Mouse (Mus musculus) layer of hippocampus, postnatal 36 days (tissue): ENCODE measurements around the gene Camkk2. TPM values are rescaled to one million over a fixed set of nuclear protein-coding genes. Genes with fewer than 3 reads are reported as not detected.

Source experiments
- DNase-seq, 2 experiments: peaks; one replicate each; pipeline ENCODE4 v3.0.0; 2022
- total RNA-seq, 2 experiments: library from RNA; stranded (reverse); gene quantifications; 2 replicates each; pipeline ENCODE4 v1.2.3; 2021

Camkk2 gene
- 100 to 1,000 TPM; 108 to 109 TPM for total RNA-seq

DNA sequence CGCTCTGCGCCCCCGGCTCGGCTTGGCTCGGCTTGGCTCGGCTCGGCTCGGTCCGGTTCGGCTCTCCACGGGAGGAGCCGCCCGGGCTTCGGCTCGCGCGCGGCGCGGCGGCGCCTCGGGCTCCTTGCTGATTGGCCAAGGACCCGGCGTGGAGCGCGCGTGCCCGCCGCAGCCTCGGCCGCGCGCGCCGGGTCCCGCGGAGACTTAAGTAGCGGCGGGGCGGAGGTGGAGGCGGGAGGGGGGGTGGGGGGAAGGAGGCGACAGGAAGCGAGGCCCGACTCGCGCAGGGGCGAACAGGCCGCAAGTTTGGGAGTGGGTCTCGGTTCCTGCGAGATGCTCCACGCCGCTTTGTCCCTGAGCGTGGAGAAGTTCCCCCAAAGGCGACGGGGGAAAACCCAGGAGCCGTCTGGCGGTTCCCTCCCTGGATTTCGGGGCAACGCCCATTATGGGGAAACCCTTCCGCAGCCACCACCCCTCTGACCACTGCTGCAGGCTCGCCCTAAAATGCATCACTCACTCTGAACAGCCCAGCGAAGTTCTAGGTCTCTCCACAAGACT lies at the start of gene Camkk2:
TSS of gene Camkk2 (minus strand) at position 133 of the 558 bp plus-strand sequence.
- DNase-seq = peak; percentile 75

DNA sequence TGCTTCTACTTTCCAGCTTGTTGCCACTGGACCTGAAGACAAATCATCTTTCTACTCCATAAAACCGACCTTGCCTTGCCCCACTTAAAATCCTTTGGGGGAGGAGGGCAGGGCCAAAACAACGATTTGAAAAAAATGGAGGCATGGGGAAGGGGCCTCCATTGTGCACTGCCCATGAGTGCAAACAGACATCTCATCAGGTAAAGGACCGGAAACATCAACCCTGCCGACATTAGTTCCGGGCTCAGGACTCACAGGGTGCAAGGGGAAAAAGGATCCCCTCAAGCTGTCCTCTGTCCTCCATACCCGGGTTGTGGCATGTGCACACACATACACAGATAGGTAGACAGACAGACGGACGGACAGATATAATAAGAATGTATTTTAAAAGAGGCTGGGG lies 45.9 kb upstream of the Camkk2 start:
- no peak for DNase-seq

- no peak for DNase-seq
Observed at GRCm38 (mm10) chr5:122824450-122824849, 45.2 kb upstream of the Camkk2 start.

DNA sequence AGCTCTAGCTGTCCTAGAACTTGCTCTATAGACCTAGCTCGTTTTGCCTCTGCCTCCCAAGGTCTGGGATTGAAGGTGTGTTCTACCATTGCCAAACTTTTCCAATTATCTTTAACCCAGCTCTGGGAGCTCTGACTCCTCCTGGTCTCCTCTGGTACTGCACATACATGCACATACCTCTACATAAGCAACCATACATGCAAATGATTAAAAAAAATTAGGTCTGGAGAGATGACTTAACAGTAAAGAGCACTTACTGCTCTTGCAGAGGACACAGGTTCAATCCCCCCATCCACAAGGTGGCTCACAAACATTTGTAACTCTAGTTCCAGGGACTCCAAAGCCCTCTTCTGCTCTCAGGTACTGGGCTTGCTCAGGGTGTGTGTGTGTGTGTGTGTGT lies 44.8 kb upstream of the Camkk2 start:
- DNase-seq = no peak

DNA sequence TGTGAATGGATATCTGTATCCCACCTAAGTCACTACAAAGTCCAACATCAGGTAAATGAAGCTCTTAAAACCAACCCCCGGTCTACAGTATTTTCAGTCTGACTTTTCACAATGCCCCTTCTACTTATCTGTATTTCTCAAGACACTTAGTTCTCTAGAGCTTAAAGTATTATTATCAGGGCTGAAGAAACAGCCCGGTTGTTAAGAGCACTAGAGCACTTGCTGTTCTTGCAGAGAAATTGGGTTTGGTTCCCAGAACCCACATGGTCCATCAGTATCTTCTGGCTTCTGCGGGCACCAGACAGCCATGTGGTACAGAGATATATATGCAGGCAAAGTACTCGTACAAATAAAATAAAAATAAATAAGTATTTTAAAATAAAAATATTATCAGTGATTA lies 43.2 kb upstream of the Camkk2 start:
- no peak for DNase-seq

DNA sequence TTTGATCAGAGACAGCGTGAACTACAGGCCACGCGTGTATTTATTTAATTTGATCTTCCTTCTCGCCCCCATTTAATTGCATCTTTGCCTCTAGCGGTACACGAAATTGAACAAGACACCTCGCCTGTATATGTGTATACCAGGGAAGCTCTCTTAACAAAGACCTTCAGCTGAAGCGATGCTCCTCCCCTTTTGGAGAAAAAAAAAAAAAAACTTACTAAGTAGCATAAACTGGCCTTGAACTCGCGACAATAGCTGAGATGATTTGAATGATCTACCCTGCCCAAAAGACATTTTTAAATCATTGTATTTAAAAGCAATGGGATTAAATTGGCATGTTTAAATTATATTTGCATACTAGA lies 42.3 kb upstream of the Camkk2 start:
- DNase-seq = no peak

DNA sequence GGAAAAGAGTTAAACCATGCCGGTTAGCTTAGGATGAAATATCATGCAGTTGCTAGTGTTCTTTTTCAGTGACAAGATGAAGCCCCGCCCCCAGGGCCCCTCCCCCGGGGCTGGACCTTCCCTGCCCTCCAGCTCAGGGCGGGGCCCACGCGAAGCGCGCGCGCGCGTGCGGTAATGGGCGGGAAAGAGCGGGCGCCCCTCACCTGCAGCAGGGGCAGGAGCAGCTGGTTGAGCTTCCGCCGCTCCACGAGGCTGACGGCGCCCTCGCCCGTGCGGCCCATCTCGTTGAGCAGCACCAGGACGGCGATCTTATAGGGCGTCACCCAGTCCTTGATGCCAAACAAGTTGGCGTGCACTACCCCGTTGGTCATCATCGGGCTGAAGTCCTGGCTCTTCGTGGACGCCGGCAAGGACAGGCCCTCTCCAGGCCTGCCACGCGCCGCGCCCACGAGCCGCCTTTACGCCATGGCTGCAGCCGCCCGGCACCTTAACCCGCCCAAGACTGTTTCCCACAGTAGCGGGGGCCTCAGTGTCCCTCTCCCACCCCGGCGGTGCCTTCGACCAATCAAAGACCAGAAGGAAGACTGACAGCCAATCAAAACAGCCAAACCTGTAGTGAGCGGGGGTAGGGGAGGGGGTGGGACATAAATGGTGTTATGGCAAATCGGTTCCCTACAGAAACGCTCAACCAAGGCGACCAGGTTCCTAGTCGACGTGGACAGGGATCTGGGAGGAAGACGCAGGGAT lies 41.7 kb upstream of the Camkk2 start, which contains the start of gene Anapc5:
TSS of gene Anapc5 (minus strand) at position 563 of the 747 bp plus-strand sequence.
- DNase-seq = peak; percentile 87 to 88

DNA sequence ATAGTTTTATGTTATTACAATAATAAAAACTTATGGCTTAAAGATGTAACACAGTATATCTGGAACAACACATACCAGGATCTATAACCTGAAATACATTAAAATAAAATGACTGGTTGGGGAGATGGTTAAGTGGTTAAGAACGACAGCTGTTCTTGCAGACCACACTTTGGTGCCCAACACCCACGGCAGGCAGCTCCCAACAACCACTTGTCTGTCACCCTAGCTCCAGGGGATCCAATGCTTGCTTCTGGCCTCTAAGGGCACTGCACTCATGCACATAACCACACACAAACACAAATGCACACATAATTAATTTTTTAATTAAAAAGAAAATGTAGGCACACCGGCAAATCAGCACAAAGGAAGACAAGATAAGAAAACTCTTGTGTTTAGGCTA lies 33.5 kb upstream of the Camkk2 start:
- DNase-seq = no peak

DNA sequence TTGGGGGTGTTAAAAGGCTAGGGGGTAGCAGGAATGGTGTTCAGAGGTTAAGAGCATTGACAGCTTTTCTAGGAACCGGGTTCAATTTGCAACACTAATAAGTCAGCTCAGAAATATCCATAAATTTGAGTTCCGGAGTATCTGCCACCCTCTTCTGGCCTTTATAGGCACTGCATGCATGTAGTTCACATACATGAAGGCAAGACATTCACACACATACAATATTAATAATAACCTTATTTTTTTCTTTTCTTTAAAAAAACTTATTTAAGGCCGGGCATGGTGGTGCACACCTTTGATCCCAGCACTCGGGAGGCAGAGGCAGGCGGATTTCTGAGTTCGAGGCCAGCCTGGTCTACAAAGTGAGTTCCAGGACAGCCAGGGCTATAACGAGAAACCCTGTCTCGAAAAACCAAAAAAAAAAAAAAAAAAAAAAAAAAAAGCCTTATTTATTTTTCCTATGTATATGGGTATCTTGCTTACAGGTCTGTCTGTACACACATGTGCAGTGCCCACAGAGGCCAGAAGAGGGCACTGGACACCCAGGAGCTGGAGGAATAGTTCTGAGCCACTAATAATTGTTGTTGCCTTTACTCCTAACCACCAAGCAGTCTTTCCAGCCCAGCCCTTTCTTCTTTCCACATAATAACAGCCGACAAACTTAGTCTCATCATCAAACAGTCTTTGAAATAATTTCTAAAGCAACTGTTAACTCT lies 32.3 kb upstream of the Camkk2 start:
- DNase-seq = peak in 1 of 2 experiments; percentile 25

- DNase-seq = no peak
Observed at GRCm38 (mm10) chr5:122805503-122805902, 26.3 kb upstream of the Camkk2 start.

DNA sequence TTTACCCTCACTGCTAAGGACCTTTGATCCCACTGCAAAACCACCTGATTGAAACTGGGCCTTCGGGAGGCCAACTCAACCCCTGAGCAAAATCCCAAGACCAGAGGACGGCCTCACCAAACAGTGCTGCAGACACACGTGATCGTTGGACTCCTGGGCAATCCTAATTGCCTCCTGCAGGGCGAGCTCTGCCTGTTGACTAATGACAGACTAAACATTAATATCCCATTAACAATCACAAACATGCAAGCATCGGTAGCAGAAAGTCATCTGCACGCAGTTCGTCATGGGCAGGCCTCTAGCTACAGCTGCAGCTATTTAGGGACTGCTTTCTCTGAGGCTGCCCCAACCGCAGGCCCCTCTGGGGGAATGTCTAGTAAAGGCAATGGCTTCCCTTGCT lies 23.5 kb upstream of the Camkk2 start:
- DNase-seq = no peak

GRCm38 (mm10) chr5:122801684-122802083 lies 22.5 kb upstream of the Camkk2 start:
- no peak for DNase-seq

DNA sequence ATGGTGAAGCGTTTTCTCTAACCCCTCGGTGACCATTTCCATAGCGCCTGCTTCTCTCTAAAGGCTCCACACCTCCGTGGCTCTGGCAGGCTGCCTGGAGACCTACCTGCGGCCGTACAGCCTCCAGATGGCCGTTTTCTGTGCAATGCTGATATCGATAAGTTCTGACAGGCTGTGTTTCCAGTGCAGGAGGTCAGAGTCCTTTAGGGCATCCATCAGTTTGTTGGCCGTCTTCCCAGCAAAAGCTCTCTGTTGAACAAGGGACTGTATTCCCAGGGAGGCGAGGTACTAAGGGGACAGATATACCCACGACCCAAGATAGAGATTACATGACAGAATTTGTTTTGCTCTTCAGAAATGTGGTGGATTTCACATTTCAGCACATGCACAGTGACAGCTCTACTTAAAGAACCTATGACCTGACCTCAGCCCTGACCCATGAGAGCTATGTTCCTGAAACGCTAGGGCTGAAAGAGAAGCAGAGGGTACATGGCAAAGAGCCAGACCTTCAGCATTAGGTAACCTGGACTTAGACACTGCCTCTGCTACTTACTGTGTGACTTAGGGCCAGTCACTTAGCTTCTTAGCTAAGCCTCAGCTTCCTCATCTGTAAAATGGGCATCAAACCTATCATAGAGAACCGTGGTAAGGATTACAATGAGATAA lies 21.3 kb upstream of the Camkk2 start:
- DNase-seq = no peak

- DNase-seq = peak in 1 of 2 experiments; percentile 17
Observed at GRCm38 (mm10) chr5:122799379-122800344, 20.5 kb upstream of the Camkk2 start.

DNA sequence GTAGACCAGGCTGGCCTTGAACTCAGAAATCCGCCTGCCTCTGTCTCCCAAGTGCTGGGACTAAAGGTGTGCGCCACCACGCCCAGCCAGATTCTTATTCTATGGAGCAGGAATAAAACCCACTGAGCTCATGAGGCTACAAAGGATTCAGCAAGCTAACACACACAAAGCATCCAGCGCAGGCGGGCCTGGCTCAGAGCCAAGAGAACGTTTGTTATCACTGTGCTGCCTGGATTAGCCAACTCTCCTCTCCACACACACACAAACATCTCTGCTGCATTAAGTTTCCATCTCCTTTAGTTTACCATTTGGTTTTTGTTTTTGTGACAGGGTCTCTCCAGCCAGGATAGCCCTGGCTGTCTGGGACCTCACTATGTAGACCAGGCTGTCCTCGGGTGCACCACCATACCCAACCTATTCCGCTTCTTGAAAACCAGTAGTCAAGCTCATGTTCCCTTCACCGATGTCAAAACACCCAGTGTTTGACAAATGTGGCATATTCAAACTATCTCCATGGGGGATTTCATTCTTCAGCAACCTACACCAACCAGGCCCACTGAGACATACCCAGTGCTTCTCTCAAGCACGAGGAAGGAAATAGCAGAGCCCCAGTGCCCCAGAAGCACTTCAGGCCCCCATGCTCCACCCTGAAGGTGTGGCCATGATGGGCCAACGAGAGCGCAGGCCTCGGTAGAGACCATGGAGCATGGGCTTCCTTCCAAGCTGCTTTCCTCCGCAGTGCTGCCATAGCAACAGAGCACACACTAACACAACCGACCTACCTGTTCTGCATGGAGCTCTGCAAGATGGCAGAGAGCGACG lies 19.6 kb upstream of the Camkk2 start:
- DNase-seq = peak; percentile 77 to 78

- no peak for DNase-seq
Observed at GRCm38 (mm10) chr5:122797866-122798265, 18.7 kb upstream of the Camkk2 start.

- DNase-seq = no peak
Observed at GRCm38 (mm10) chr5:122788696-122789095, 9.5 kb upstream of the Camkk2 start.

- no peak for DNase-seq
Observed at GRCm38 (mm10) chr5:122786035-122786819, 7.0 kb upstream of the Camkk2 start.

DNA sequence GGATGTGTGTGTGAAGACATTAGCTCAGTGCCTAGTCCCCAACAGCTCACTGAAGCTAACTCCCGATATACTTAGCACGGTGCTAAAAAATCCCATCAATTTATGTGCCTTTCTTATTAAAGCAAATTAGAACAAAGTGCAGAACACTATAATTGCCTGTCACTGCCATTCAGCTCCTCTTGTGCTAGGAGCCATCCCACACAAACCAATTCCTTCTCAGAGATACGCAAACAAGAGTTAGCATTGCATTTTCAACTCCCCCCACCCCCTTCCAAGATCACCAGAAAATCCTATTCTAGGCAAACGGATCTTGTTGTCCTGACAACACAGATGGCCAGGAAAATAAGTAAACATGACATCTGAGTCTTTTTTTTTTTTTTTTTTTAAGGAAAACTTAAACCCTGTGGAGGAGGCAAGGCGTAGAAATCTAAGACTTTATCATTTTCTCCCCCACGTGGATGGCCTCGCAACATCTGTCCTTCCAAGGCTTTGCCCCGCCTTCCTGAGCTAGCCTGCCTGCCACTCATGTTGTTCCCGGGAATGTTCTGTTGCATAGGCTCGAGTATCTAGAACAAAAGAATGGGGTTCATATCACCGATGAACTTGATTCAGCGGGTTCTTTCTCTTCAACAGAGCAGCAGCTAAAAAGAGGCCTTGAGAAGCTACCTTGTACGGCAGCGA lies 4.7 kb upstream of the Camkk2 start:
- no peak for DNase-seq
